Mouse (Mus musculus) myocyte (in vitro differentiated cells): Measurements from ENCODE around the gene Bub1.

Experiments used
- CEBPB ChIP-seq: IDR thresholded peaks from 2 replicates; pipeline ENCODE4 v1.6.1; 2011; ENCODE audit warnings: mild to moderate bottlenecking, moderate library complexity; ENCODE audit not compliant: poor library complexity, insufficient read depth, severe bottlenecking
- E2F4 ChIP-seq: IDR thresholded peaks from one replicate; pipeline ENCODE4 v1.6.1; 2011; ENCODE audit warnings: mild to moderate bottlenecking, control low read depth, moderate library complexity; ENCODE audit not compliant: insufficient read depth
- MYOD1 ChIP-seq, 3 experiments: IDR thresholded peaks; one replicate each; pipeline ENCODE4 v1.6.1; 2011; ENCODE audit warnings: control low read depth in 2 of 3, low read depth in 2 of 3, mild to moderate bottlenecking in 2 of 3, moderate library complexity in 1 of 3; ENCODE audit not compliant: insufficient read length in 2 of 3, control insufficient read depth in 1 of 3
- MYOG ChIP-seq, 3 experiments: IDR thresholded peaks; one replicate each; pipeline ENCODE4 v1.6.1; 2011; ENCODE audit warnings: control low read depth in 2 of 3, low read depth in 2 of 3, mild to moderate bottlenecking in 2 of 3; ENCODE audit not compliant: insufficient read length in 2 of 3, control insufficient read depth in 1 of 3, insufficient read depth in 1 of 3
- POLR2A ChIP-seq: IDR thresholded peaks from one replicate; pipeline ENCODE4 v1.6.1; 2011; ENCODE audit warnings: low read depth, mild to moderate bottlenecking, control low read depth, moderate library complexity; ENCODE audit not compliant: insufficient read length
- SRF ChIP-seq: IDR thresholded peaks from one replicate; pipeline ENCODE4 v1.6.1; 2011; ENCODE audit warnings: low read depth; ENCODE audit not compliant: control insufficient read depth, insufficient read length

DNA sequence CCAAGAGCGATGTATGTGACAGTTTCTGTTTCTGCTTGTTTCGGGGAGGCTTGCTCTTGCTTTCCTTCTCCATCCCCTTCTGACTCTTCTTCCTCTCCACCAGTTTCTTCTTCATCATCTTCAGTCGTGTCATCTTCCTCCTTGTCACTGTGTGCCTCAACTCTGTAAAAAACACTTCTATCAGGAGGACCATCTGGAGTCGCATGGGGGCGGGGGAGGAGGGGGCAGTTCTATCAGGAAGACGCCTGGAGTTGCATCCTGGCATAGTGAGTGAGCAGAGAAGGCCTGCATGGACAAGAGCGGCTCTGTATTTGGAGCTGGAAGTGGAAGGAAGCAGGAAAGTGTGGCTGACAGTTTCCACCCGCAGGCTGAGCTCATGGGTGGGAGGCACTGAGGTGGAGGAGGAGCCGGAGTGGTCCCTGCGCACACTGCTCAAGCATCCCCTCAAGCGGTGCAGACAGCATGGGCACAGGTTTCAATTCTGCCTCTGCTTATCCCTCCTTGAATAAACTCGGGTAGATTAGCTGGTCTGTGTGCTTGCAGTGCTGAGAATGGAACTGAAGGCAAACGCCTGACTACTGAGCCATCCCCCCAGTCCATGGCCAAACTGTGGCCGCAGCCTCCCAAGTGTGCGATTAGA is 57.6 kb downstream of the Bub1 start:
- TF ChIP-seq MYOG (IDR thresholded peaks at IDR 0.05; ENCODE audit: control insufficient read depth in 1 of 3, insufficient read depth in 1 of 3, insufficient read length in 2 of 3, low read depth in 2 of 3) (no peak), MYOD1 (IDR thresholded peaks at IDR 0.05; ENCODE audit: control insufficient read depth in 1 of 3, insufficient read length in 2 of 3, low read depth in 2 of 3) (no peak), POLR2A (no peak), SRF (no peak), E2F4 (no peak), CEBPB (no peak)
